Mouse (Mus musculus): ENCODE data around the gene 1700019D03Rik.
A peak's percentile ranks its signal among the peaks of the same experiment; 100 is the strongest.

Gene 1700019D03Rik

GRCm38 (mm10) chr1:53020079-53020478 lies at the start of gene 1700019D03Rik:
Gene 1700019D03Rik, minus strand, starts transcription at chr1:53020179.
- no peak for DNase-seq (ENCODE audit: low read depth)

GRCm38 (mm10) chr1:53063921-53064320 lies 43.9 kb upstream of the 1700019D03Rik start:
- DNase-seq (ENCODE audit: low read depth) = no peak

GRCm38 (mm10) chr1:53061871-53062608 lies 42.1 kb upstream of the 1700019D03Rik start:
- no peak for DNase-seq (ENCODE audit: low read depth)

- no peak for DNase-seq (ENCODE audit: low read depth)
Observed at GRCm38 (mm10) chr1:53061340-53061739, 41.4 kb upstream of the 1700019D03Rik start, which contains the start of gene Mstn. Gene Mstn, plus strand, starts transcription at chr1:53061640.

- DNase-seq (ENCODE audit: low read depth) = no peak
Observed at GRCm38 (mm10) chr1:53060499-53060898, 40.5 kb upstream of the 1700019D03Rik start.

GRCm38 (mm10) chr1:53059106-53059505 lies 39.1 kb upstream of the 1700019D03Rik start:
- no peak for DNase-seq (ENCODE audit: low read depth)

GRCm38 (mm10) chr1:53053087-53054022 lies 33.4 kb upstream of the 1700019D03Rik start:
- peak; percentile 52 for DNase-seq (ENCODE audit: low read depth)

- DNase-seq (ENCODE audit: low read depth) = no peak
Observed at GRCm38 (mm10) chr1:53049763-53050427, 29.9 kb upstream of the 1700019D03Rik start.

GRCm38 (mm10) chr1:53037443-53037871 lies 17.5 kb upstream of the 1700019D03Rik start:
- no peak for DNase-seq (ENCODE audit: low read depth)

GRCm38 (mm10) chr1:53032550-53032949 lies 12.6 kb upstream of the 1700019D03Rik start:
- peak; percentile 20 for DNase-seq (ENCODE audit: low read depth)

- no peak for DNase-seq (ENCODE audit: low read depth)
Observed at GRCm38 (mm10) chr1:53018746-53019505, 1.1 kb downstream of the 1700019D03Rik start.

GRCm38 (mm10) chr1:53015606-53016005 lies 4.4 kb downstream of the 1700019D03Rik start:
- no peak for DNase-seq (ENCODE audit: low read depth)

GRCm38 (mm10) chr1:53014716-53015115 lies 5.3 kb downstream of the 1700019D03Rik start:
- no peak for DNase-seq (ENCODE audit: low read depth)

GRCm38 (mm10) chr1:52986692-52987091 lies 33.3 kb downstream of the 1700019D03Rik start:
- DNase-seq (ENCODE audit: low read depth) = no peak

GRCm38 (mm10) chr1:52973198-52973597 lies 46.8 kb downstream of the 1700019D03Rik start:
- DNase-seq (ENCODE audit: low read depth) = no peak

GRCm38 (mm10) chr1:52971881-52972503 lies 48.0 kb downstream of the 1700019D03Rik start:
- no peak for DNase-seq (ENCODE audit: low read depth)

- DNase-seq (ENCODE audit: low read depth) = no peak
Observed at GRCm38 (mm10) chr1:52964581-52964980, 55.4 kb downstream of the 1700019D03Rik start.

GRCm38 (mm10) chr1:52963097-52963496 lies 56.9 kb downstream of the 1700019D03Rik start:
- no peak for DNase-seq (ENCODE audit: low read depth)

GRCm38 (mm10) chr1:52960191-52960590 lies 59.8 kb downstream of the 1700019D03Rik start:
- no peak for DNase-seq (ENCODE audit: low read depth)

- DNase-seq (ENCODE audit: low read depth) = no peak
Observed at GRCm38 (mm10) chr1:52956746-52957145, 63.2 kb downstream of the 1700019D03Rik start.

- no peak for DNase-seq (ENCODE audit: low read depth)
Observed at GRCm38 (mm10) chr1:52955102-52955501, 64.9 kb downstream of the 1700019D03Rik start.
